Mouse (Mus musculus) forebrain, embryonic 15.5 days (tissue): Measurements from ENCODE around the gene Pcgf5. TPM values are rescaled to one million over a fixed set of nuclear protein-coding genes. Genes with fewer than 3 reads are reported as not detected.

Experiments
- ATAC-seq: fragments of 200-750 bp; cut with Nextera tagmentation; replicated peaks from 2 replicates; pipeline ENCODE4 v1.8.0; 2017; ENCODE audit warnings: mild to moderate bottlenecking, moderate TSS enrichment, moderate library complexity
- H3K27ac ChIP-seq: fragments of 300-500 bp; sonication (generic); replicated peaks from 2 replicates; pipeline ENCODE4 v1.5.1; 2015; ENCODE audit warnings: mild to moderate bottlenecking, inconsistent platforms
- H3K27me3 ChIP-seq: fragments of 300-500 bp; sonication (generic); 2 replicates; pipeline ENCODE4 v1.6.1; 2015; ENCODE audit warnings: inconsistent platforms
- H3K36me3 ChIP-seq: fragments of 300-500 bp; sonication (generic); 2 replicates; pipeline ENCODE4 v1.6.1; 2015; ENCODE audit warnings: mild to moderate bottlenecking, inconsistent platforms
- H3K4me1 ChIP-seq: fragments of 300-500 bp; sonication (generic); 2 replicates; pipeline ENCODE4 v1.6.1; 2015; ENCODE audit warnings: inconsistent platforms
- H3K4me2 ChIP-seq: fragments of 300-500 bp; sonication (generic); replicated peaks from 2 replicates; pipeline ENCODE4 v1.6.1; 2015; ENCODE audit warnings: mild to moderate bottlenecking, inconsistent platforms
- H3K4me3 ChIP-seq: fragments of 300-500 bp; sonication (generic); 2 replicates; pipeline ENCODE4 v1.5.1; 2015; ENCODE audit warnings: mild to moderate bottlenecking, inconsistent platforms
- H3K9ac ChIP-seq: fragments of 300-500 bp; sonication (generic); replicated peaks from 2 replicates; pipeline ENCODE4 v1.6.1; 2015; ENCODE audit warnings: mild to moderate bottlenecking, inconsistent platforms
- H3K9me3 ChIP-seq: fragments of 300-500 bp; sonication (generic); 2 replicates; pipeline ENCODE4 v1.6.1; 2016; ENCODE audit warnings: inconsistent platforms
- WGBS: fragments of 180-500 bp; shearing (Covaris S2); methylation state at CpG from one replicate; pipeline ENCODE4 v1.1.7; 2015; ENCODE audit warnings: mixed read lengths; 5-methylcytosine and 5-hydroxymethylcytosine counted together
- polyA plus RNA-seq: library from polyadenylated mRNA; unstranded; fragments of >200 nt; fragmentation: Nextera tagmentation; extraction: Ambion mirVana; gene quantifications from 2 replicates; pipeline ENCODE4 v1.2.1, GENCODE M21; 2015

The Pcgf5 gene
- polyA plus RNA-seq, 1 experiment from 2014 or later: 16.1 TPM

DNA sequence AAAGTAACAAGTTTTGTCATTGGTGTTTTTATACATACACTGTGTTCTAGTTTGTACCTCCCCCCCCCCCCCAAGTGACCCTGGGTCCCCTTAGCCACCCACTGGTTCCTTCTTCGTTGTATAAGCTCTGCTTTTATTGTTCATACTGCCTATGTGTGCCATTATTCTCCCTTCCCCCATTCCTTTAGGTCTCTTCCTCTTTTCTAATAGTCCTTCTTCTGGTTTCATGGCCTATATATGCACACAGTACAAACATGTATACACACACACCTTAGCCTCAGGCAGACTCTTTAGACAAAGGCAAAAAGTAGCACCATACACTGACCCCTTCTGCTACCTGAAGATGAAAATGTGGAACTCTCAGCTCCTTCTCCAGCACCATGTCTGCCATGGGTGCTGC, 42.6 kb downstream of the Pcgf5 start:
- no peaks in the 10 kb centered on the region for H3K36me3 ChIP-seq
- H3K4me3 ChIP-seq: no peak overlapping the region
- 0 out of 2 replicates have a peak, but pooled peaks cover 7% of the 10 kb centered on the region for H3K4me1 ChIP-seq
- no peak overlapping the region for H3K27ac ChIP-seq
- no peak overlapping the region for H3K9ac ChIP-seq
- no peak overlapping the region for H3K4me2 ChIP-seq
- ATAC-seq: no peak
- H3K27me3 ChIP-seq: no peaks in the 10 kb centered on the region
- H3K9me3 ChIP-seq: no peaks in the 10 kb centered on the region
- 58% methylated on average over 1 of the region's 1 CpGs for WGBS

DNA sequence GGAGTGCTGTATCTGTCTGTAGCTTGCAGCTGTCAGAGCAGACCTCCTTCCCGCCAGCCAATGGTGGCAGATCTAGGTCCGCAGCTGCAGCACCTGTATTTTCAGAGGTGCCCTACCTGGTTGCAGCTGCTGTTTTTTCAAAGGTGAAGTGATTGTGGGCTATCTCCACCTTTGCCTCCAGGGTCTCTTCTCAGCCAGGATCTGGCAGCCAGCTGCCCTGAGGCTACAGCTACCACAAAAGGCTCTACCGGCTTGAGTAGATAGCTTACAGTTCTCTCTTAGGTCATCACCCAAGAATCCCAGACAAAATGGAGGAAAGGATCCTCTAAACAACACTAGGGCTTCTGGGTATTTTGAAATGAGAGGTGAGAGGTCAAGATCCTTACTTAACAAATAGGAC, 50.4 kb downstream of the Pcgf5 start:
- H3K4me1 ChIP-seq: no peaks in the 10 kb centered on the region
- no peak overlapping the region for H3K27ac ChIP-seq
- no peak overlapping the region for H3K9ac ChIP-seq
- WGBS: 81% methylated on average over 3 of the region's 3 CpGs
- H3K9me3 ChIP-seq: no peaks in the 10 kb centered on the region
- no peaks in the 10 kb centered on the region for H3K27me3 ChIP-seq
- H3K36me3 ChIP-seq: no peaks in the 10 kb centered on the region
- H3K4me3 ChIP-seq: no peak overlapping the region
- ATAC-seq: no peak
- no peak overlapping the region for H3K4me2 ChIP-seq

DNA sequence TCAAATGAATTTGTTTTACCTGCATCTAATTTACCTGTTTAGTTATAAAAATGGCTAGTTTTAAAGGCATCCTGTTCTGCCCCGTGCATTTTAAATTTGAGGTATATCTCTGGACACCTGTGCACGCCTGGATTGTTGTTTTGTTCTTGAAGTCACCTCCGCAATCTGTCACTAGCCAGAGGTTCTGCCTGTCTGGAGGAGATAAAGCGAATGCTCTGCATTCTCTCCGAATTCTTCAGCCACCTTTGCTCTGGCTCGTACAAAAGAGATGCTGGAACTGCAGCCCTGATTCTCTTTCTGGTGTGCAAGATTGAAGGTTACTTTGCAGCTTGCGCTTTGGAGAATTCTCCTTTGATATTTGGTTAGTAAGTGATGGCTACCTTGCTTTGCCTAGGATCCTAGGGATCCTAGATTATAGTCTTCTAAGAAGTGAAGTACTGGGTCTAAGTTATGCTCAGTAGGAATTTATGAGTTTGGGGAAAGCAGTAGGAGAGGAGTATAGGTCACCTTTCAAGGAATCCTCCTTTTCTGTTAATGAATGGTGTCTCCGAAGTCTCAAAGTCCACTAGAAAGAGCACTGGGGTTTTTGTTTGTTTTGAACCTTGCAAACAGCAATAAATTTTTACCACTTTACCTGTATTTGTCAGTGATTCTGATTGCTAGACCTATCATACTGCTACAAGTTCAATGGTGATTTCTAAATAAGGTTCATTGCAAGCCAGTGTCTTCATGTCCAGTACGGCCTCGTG, 60.4 kb downstream of the Pcgf5 start:
- Histone ChIP-seq H3K4me1 (peaks cover 8% of the 10 kb centered on the region; the same call in 1 of the 2 replicates), H3K27ac (no peak overlapping the region), H3K9me3 (no peaks in the 10 kb centered on the region), H3K36me3 (no peaks in the 10 kb centered on the region), H3K4me2 (no peak overlapping the region), H3K4me3 (no peak overlapping the region), H3K27me3 (no peaks in the 10 kb centered on the region), H3K9ac (no peak overlapping the region)
- 68% methylated on average over 10 of the region's 10 CpGs for WGBS
- no peak for ATAC-seq

GRCm38 (mm10) chr19:36409280-36409860, 61.3 kb downstream of the Pcgf5 start:
- H3K9ac ChIP-seq: peak overlapping the region; percentile 51
- ATAC-seq: peak; percentile 96
- no peak overlapping the region; the same call in 1 of the 2 replicates for H3K27ac ChIP-seq

DNA sequence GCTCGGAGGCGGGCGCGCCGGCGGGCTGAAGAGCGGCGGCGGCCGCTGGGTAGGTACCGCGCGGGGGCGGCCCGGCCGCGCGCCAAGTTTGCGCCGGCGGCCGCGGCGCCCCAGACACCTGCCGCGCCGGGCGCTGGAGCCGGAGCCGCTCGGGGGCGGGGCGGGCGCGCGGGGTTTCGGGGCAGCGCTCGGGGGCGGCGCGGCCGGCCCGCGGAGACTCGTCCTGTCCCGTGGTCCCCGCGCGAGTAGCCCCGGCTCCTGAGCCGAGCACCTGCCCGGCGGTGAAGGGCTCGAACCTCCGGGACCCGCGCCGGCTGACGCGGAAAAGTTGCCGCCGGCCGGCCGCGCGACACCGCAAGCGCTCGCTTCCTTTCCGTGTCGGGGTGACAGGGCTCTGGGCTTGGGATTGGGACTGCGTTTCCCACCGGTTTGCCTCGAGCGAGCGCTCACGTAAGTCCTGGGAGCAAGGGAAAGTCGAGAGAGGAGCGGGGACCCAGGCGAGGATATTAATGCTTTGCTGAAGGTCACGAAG, 61.8 kb downstream of the Pcgf5 start:
- ATAC-seq: no peak
- WGBS: 1% methylated on average over 63 of the region's 82 CpGs
- H3K27me3 ChIP-seq: no peaks in the 10 kb centered on the region
- H3K9ac ChIP-seq: peak overlapping the region; percentile 51
- H3K9me3 ChIP-seq: no peaks in the 10 kb centered on the region
- peak overlapping the region; percentile 81 for H3K4me3 ChIP-seq
- no peaks in the 10 kb centered on the region for H3K36me3 ChIP-seq
- no peak overlapping the region; the same call in 1 of the 2 replicates for H3K27ac ChIP-seq
- H3K4me2 ChIP-seq: peak overlapping the region; percentile 87
- H3K4me1 ChIP-seq: peaks cover 8% of the 10 kb centered on the region; the same call in 1 of the 2 replicates

More at GRCm38 (mm10) chr19:36409280-36409860, 61.3 kb downstream of the Pcgf5 start:
- Histone ChIP-seq H3K36me3 (no peaks in the 10 kb centered on the region), H3K4me3 (peak overlapping the region; percentile 81), H3K4me2 (peak overlapping the region; percentile 87), H3K4me1 (peaks cover 8% of the 10 kb centered on the region; the same call in 1 of the 2 replicates), H3K9me3 (no peaks in the 10 kb centered on the region), H3K27me3 (no peaks in the 10 kb centered on the region)
- WGBS: under 1% methylated on average over 44 of the region's 53 CpGs

DNA sequence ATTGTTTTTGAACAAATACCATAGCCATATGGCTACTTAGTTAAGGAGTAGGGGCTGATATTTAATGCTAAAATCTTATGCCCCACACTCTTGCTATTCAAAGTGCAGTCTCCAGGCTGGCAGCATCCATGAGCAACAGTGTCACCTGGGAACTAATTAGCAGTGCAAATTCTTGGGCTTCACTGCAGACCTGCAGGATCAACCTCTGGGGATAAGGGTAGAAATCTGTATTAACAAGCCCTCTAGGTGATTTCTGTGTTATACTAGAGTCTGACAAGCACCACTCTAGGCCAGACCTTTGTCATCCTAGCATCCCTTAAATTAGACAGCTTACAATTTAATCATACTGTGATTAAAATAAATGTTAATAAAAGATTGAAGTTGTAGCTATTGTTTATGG, 71.8 kb downstream of the Pcgf5 start:
- H3K4me3 ChIP-seq: no peak overlapping the region
- no peak overlapping the region for H3K27ac ChIP-seq
- no peaks in the 10 kb centered on the region for H3K36me3 ChIP-seq
- H3K9ac ChIP-seq: no peak overlapping the region
- no peaks in the 10 kb centered on the region for H3K4me1 ChIP-seq
- H3K27me3 ChIP-seq: no peaks in the 10 kb centered on the region
- ATAC-seq: no peak
- no peaks in the 10 kb centered on the region for H3K9me3 ChIP-seq
- H3K4me2 ChIP-seq: no peak overlapping the region

GRCm38 (mm10) chr19:36427195-36427876, 79.2 kb downstream of the Pcgf5 start:
- Histone ChIP-seq H3K9ac (no peak overlapping the region), H3K9me3 (no peaks in the 10 kb centered on the region), H3K27me3 (no peaks in the 10 kb centered on the region), H3K4me1 (no peaks in the 10 kb centered on the region), H3K27ac (no peak overlapping the region), H3K4me3 (no peak overlapping the region), H3K4me2 (no peak overlapping the region), H3K36me3 (no peaks in the 10 kb centered on the region)
- no peak for ATAC-seq
- 95% methylated on average over 7 of the region's 7 CpGs for WGBS

DNA sequence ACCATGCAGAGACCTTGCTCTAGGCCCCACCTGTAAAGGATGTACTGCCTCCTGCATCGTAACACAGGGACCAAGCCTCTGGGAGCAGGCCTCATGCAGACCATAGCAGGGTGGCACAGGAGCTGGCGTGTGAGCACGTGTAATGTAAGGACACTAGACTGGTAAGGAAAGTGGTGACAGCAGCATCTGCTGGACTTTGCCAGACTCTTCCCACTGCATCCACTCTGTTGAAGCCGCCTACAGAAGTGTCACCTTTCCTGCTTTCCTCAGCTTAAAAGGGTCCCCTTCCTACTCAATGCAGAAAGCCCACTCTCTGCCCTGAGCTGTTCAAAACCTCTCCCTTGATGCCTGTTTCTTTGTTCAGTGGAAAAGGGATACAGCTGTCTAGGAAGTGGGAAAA, 80.0 kb downstream of the Pcgf5 start:
- Histone ChIP-seq H3K27me3 (no peaks in the 10 kb centered on the region), H3K4me2 (no peak overlapping the region), H3K9me3 (no peaks in the 10 kb centered on the region), H3K9ac (no peak overlapping the region), H3K36me3 (no peaks in the 10 kb centered on the region), H3K4me1 (no peaks in the 10 kb centered on the region), H3K27ac (no peak overlapping the region), H3K4me3 (no peak overlapping the region)
- 90% methylated on average over 4 of the region's 4 CpGs for WGBS
- no peak for ATAC-seq

DNA sequence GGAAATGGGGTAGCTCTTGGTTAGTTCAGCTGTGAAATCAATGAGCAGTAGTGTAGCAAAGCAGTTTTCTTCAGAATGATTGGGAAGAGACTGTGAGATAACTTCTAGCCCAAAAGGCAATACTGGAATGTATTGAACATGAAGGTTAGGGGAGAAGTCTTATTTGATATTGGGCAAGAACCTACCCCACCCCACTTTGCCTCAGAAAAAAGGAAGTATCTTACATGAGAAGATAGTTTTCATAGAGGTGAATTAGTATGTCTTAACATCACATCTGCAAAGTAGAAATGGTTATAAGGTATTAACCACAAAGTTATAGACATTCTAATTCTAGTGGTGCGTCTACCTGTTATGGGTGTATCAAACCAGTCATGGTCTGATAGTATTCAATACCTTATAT, 81.2 kb downstream of the Pcgf5 start:
- 96% methylated on average over 1 of the region's 1 CpGs for WGBS

DNA sequence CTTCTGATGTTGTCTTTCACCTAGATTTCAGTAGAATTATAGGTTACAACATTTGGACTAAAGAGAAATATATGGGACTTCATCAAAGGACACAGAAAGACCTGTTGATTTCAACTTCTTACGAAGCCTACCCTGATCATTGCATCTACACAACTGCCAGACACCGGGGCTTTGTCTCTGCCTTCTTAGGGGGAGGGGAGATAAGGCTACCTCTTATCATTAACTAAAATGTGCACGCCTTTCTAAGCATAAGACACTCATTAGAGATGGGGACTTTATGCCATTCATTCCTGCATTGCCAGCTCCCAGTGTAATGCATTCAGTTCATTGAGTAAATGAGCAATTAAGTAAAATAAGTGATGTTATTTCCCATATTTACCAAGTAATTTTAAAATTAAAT, 85.1 kb downstream of the Pcgf5 start:
- Histone ChIP-seq H3K4me1 (no peaks in the 10 kb centered on the region), H3K9ac (no peak overlapping the region), H3K4me2 (no peak overlapping the region), H3K36me3 (no peaks in the 10 kb centered on the region), H3K9me3 (no peaks in the 10 kb centered on the region), H3K27me3 (no peaks in the 10 kb centered on the region), H3K27ac (no peak overlapping the region), H3K4me3 (no peak overlapping the region)
- no peak for ATAC-seq
- WGBS: 79% methylated on average over 3 of the region's 3 CpGs

More for the DNA sequence above, 81.2 kb downstream of the Pcgf5 start:
- H3K27me3 ChIP-seq: no peaks in the 10 kb centered on the region
- ATAC-seq: no peak
- H3K4me3 ChIP-seq: no peak overlapping the region
- no peaks in the 10 kb centered on the region for H3K9me3 ChIP-seq
- no peaks in the 10 kb centered on the region for H3K4me1 ChIP-seq
- H3K27ac ChIP-seq: no peak overlapping the region
- no peaks in the 10 kb centered on the region for H3K36me3 ChIP-seq
- H3K4me2 ChIP-seq: no peak overlapping the region
- no peak overlapping the region for H3K9ac ChIP-seq

- peak; percentile 85 for ATAC-seq
- WGBS: 58% methylated on average over 9 of the region's 9 CpGs
These were observed 92.0 kb downstream of the Pcgf5 start for GRCm38 (mm10) chr19:36439894-36440714.

More at GRCm38 (mm10) chr19:36439894-36440714, 92.0 kb downstream of the Pcgf5 start:
- no peaks in the 10 kb centered on the region for H3K27me3 ChIP-seq
- no peak overlapping the region for H3K27ac ChIP-seq
- no peaks in the 10 kb centered on the region for H3K36me3 ChIP-seq
- H3K4me3 ChIP-seq: no peak overlapping the region
- H3K9ac ChIP-seq: no peak overlapping the region
- no peaks in the 10 kb centered on the region for H3K4me1 ChIP-seq
- no peaks in the 10 kb centered on the region for H3K9me3 ChIP-seq
- H3K4me2 ChIP-seq: no peak overlapping the region
